ENCODE assay signal across 8 mouse cellular contexts in the genomic region with DNA sequence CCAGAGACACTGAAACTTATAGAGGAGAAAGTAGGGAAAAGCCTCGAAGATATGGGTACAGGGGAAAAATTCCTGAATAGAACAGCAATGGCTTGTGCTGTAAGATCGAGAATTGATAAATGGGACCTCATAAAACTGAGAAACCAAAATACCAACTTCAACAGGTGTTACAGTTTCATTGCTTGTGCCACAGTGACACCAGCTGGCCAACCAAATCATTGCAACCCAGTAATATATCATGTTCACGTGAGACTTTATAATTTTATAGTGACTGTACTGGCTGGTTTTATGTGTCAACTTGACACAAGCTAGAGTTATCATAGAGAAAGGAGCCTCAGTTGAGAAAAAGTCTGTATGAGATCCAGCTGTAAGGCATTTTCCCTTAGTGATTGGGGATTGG. TPM values are rescaled to one million over a fixed set of nuclear protein-coding genes. Genes with fewer than 3 reads are reported as not detected.
DNase-seq lines count a peak whose midpoint lies in the region.

No protein-coding gene starts in this region.

- peak; percentile 49 for DNase-seq in MEL-GATA-1-ER (ENCODE audit: extremely low read depth, low read depth)
- peak; percentile 32 for DNase-seq in cerebellum, adult 11 months
- peak; percentile 57 for DNase-seq in forelimb bud, embryonic 11.5 days (ENCODE audit: low read depth, low spot score)
- DNase-seq in induced T-regulatory cell, adult 2 months (ENCODE audit: low read depth), result peak; percentile 80
- peak; percentile 14 to 42 for DNase-seq in layer of hippocampus, postnatal 36 days
- peak; percentile 83 for DNase-seq in lung, postnatal 36 days
- peak; percentile 72 to 74 for DNase-seq in right cerebral cortex, postnatal 10 days (ENCODE audit: low spot score in 2 of 2)
- peak; percentile 43 for DNase-seq in urinary bladder, postnatal 25 days (ENCODE audit: low spot score)

RNA-seq across cellular contexts. Expression of gene Arfip1, which starts 40.0 kb away (rescaled TPM):
- 10 to 100 TPM; 21.0 to 21.1 TPM for total RNA-seq in layer of hippocampus, postnatal 36 days (2021)

RNA-seq across cellular contexts. Expression of gene Tigd4, which starts 50.9 kb away (rescaled TPM):
- total RNA-seq in layer of hippocampus, postnatal 36 days (2021), result not detected

Comparison
In these comparisons a context has a peak if more than half of its experiments do, and no peak if none do; other contexts are left out.
1. Peak in every context shown above with its lines: DNase-seq.
2. DNase-seq: peak in every context shown above with its lines; median percentile 83 in lung, postnatal 36 days; 80 in induced T-regulatory cell, adult 2 months; 73 in right cerebral cortex, postnatal 10 days; 57 in forelimb bud, embryonic 11.5 days; 49 in MEL-GATA-1-ER; 43 in urinary bladder, postnatal 25 days; 32 in cerebellum, adult 11 months; 28 in layer of hippocampus, postnatal 36 days.